Mouse (Mus musculus): ENCODE results near the gene E130308A19Rik.

The E130308A19Rik gene

DNA sequence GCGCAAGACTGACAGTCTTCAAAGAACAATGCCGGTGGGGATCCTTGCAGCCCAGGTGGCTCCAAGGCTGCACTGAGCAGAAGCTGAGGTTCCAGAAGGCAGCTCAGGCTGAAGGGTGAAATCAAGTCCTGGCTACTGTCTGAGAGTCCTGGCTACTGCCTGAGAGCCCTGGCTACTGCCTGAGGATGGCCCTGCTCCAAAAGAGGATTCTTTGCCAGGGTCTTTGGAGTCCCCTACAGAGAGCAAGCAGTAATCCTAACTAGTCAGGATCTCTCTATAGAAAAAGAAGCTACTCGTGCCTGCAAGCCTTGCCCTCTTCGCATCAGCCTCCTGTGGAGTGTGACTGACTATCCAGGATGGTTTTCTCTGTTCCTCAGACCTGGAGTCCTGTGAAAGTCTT, 60.7 kb downstream of the E130308A19Rik start:
- DNase-seq: no peak

DNA sequence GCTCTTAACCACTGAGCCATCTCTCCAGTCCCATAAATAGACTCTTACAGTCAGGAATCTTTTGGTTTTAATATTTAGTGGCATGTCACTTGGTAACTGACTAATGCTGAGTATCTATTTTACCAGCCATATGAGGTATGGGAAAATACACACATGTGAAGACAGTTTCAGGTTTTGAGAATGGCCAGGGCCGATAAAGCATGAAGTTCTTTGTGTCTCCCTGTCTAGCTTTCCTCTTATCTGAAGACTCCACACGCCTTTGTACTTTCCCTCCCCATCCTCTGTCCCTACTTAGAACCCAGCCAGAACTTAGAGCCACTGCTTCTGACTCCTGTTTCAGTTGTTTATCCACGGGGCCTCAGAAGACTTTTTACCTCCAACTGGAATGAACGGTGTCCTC, 63.0 kb downstream of the E130308A19Rik start:
- DNase-seq: no peak

DNA sequence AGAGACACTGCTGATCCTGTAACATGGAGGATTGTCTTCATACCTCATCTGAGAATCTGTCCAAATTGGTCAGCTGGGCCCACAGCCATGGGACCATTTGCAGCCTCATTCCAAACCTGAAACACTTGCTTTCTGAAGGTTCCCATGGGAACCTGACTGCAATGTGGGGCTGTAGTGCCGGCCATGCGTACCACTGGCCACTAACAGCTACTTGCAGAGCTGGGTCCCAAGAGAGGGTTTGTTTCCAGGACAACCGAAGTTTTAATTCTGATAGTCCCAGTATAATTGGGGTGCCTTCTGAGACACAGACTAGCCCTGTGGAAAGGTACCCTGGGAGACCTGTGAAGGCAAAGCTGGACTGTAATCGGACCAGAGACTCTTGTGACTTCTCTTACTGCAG, 64.1 kb downstream of the E130308A19Rik start:
- no peak for DNase-seq

DNA sequence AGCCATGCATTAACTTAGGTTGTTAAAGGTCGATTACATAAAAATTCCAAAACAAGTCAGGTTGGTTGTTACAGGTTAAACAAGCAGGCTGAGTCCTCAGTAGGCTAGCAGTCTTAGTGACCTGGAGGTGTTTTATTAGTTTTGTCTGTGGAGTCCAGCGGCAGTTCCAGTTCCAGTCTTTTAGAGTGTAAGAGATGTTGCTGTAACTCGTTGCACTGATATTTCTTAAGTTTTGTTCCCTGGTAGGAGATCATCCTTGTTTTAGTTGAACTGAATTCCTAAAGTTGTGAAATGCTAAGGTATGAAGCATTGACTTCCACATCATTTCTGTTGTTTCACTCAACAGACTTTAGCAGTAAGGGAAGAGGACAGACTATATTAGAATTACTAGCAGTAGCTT, 70.8 kb downstream of the E130308A19Rik start:
- no peak for DNase-seq

DNA sequence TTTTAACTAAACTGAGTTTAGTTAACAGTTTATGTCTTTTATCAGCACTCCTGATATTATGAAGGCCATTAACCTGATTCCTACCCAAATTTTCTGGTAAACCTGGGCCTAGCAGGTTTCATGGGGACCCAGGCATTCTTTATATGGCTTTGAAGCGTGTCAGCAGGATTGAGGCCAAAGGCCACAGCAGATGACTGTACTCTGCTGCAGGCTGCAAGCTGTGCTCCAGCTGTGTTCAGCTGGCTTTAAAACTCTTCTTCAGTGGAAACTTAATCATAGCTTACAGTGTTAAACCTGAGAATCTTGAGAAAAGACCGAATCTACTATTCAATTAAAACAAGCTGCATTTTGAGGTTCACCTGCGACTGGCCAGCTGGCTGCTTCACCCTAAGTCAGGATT, 71.9 kb downstream of the E130308A19Rik start:
- no peak for DNase-seq

DNA sequence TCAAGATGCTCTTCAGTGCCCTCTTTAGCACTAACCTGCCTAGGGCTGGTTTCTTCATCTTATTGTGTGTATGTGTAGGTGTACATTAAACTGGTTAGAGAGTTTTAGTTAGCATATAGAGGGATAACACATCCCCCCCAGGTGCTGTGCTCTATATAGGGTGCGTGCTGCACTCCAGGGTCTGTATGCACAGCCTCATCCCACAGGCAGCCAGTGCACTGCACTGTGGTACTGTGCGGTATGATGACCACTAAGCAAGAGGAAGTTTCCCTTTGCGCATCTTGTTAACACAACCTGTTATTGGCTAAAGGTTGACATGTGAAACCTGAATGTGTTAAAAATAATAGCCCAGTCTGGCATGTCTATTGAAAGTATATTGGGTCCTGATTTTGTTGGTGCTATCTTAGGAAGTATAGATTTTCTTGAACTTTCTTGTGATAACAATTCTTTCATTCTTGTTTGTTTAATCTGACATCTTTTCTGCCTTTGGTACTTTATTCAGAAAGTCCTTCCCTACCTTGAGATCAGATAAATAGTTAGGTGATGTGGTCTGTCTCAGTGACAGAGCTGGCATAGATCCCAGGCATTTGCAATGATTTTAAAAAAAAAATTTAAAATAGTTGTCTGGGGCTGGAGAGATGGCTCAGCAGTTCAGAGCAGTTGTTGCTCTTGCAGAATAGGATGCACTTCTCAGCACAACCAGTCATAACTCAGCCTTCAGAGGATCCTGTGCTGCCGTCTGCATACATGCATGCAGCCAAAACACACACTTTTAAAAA, 73.2 kb downstream of the E130308A19Rik start:
- DNase-seq: no peak

DNA sequence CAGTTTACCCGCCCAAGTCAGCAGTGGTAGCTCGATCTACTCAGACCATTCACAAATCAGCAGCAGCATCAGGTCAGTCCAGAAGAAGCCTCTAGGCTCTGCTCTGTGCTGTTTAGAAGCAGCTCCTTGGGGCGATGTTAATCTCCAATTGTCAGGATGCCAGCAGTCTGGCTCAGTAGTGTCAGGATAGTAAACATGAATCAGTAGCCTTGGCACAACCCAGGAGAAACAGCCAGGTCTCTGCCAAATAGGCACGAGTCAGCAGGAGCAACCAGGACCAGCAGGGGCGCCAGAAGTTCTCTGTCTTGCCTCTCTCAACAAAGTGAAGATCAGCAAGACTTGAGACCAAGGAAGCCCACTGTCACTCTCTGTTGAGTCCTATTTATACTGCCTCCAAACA, 83.3 kb downstream of the E130308A19Rik start:
- no peak for DNase-seq

DNA sequence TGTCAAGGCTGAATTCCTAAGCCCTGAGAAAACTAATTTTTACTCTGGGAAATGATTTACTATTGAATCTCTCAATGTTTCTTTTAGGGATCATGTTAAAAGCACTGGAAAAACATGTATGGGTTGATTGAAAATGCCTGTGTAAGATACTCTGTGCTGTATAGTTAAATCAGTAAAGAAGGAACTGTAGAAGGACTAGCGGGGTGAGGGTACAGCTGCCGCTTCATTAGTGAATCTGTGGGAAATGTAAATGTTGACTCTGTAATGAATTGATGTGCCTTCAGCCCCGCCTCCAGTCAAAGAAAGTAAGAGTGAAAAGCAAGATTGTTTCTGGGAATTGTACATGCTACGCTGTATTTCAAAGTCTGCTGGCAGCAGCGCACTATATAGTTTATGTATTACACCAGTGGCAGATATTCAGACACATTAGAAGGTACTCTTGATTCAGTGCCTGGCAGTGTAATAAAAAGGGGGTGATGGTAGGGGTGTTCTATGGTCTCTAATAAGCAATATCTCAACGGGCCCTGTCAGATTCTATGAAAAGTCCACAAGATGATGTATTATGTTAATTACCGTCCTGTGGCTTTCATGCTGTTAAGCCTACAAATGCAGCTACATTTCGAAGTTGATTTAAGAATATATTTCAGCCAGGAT, 84.9 kb downstream of the E130308A19Rik start:
- no peak for DNase-seq

DNA sequence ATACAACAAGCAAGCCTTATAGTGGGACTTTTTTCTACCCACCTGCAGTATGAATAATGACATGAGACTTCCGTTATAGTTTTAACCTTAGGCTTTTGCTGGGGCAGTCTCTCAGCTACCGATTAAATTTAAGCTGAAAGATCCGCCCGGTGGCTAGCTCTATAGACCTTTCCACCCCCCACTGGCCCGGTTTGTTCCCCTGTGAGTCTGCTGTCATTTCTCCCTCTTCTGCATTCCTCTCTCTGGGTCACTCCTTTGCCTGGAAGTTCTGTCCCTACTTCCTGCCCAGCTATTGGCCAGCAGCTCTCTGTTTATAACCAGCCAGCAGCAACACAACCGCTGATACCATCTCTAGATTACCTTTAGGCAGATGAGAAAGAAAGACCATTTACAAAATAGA, 86.4 kb downstream of the E130308A19Rik start:
- no peak for DNase-seq

DNA sequence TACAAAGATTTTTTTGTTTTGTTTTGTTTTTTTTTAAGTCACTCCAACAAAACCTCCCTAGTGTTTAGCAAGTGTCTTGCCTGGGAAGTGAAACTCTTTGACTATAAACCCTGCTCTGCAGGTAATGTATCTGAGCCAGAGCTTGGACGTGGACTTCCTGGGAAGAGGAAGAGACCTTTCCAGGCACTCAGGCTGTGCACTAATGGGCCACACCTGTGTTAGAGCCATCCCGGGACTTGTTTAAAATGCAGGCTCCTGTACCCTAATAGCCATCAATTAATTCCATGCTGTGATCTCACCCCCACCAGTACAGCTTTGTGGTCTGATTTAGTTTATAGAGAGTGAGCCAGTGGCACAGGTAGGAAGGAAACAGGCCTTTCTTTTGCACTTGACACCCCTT, 86.9 kb downstream of the E130308A19Rik start:
- DNase-seq: no peak

DNA sequence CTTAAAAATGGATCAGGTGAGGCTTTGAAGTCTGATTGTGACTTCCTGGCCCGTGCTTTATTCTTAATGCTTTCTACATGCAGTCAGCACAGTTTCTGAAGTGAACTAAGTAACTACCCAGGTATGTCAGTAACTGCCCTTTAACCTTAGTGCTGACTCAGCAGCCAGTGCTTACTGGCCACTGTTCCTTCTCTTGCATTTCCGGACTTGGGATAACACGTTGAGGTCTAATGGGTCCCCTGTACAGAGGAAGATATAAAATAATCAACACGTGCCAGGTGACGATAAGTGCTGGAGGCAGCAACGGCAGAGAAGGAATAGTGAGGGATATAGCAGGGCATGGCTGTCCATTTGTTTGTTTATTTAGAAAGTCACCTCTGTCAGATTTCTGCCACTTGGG, 88.5 kb downstream of the E130308A19Rik start:
- DNase-seq: no peak

DNA sequence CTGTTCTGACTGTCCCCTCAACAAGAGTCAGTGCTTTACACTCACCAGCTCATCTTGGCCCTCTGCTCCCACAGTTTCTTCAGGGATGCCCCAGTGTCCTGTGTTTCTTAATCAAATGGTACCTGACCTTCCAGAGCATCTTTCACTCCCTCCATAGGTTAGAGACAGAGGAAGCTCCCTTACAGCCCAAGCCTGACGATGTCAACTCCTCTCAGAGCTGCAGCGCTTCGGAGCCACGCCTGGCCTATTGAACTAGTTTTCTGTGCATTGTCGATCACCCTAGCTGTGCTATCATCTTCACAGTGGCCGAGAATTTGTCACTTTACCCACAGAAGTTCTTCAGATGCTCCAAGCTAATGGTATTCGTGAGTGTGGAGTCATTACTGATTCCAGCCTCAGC, 88.9 kb downstream of the E130308A19Rik start:
- DNase-seq: no peak

DNA sequence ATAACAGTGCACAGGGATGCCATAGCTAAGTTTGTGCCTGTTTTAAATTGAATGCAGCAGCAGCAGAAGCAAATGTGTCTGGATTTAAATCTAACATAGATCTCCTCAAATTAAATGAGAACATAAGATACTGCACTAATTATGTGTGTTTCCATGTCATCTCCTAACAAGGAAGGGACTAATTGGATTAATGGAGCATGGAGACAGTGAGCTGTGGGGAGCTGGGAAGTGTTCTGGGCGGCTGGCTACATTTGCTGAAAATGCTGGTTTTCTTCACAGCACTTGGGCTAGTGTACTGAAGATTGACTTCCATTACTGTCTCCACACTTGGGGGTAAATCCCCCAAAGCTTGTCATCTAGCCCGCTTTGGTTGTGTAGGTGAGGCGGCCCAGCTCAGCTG, 89.5 kb downstream of the E130308A19Rik start:
- no peak for DNase-seq

DNA sequence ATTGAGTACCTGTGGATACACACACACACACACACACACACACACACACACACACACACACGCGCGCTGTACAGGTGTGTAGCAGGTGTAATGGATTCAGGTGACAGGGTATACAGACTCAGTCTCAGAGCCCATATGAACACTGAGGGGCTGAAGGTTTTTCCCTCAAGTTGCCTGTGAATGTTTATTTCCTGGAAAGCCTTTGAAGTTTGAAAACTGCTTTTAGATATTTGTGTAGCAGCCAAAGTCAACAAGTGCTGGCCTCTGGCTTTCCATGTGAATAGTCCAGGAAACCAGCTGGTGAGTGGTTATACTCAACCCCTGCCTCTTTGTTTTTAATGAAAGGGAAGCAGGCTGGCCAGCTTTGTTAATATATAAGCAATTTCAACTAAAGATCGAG, 91.3 kb downstream of the E130308A19Rik start:
- DNase-seq: peak; percentile 14 to 36

DNA sequence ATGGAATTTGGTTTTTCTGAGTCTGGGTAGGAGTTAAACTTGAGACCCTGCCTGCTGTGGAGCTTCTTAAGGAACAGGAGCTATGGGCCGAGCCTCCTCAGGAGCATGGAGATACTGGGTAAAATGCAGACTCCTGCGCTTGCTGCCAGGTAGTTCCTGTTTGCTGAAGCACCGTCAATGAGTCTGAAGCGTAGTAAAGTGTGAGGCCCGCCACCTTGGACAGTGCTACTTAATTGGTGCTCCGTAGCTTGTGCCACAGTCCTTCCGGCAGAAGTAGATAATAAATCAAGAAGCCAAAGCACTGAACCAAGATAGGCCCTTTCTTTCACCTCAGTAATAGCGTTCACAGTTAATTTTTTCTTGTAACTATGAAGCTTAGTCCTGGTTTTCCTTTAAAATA, 92.5 kb downstream of the E130308A19Rik start:
- DNase-seq: no peak

DNA sequence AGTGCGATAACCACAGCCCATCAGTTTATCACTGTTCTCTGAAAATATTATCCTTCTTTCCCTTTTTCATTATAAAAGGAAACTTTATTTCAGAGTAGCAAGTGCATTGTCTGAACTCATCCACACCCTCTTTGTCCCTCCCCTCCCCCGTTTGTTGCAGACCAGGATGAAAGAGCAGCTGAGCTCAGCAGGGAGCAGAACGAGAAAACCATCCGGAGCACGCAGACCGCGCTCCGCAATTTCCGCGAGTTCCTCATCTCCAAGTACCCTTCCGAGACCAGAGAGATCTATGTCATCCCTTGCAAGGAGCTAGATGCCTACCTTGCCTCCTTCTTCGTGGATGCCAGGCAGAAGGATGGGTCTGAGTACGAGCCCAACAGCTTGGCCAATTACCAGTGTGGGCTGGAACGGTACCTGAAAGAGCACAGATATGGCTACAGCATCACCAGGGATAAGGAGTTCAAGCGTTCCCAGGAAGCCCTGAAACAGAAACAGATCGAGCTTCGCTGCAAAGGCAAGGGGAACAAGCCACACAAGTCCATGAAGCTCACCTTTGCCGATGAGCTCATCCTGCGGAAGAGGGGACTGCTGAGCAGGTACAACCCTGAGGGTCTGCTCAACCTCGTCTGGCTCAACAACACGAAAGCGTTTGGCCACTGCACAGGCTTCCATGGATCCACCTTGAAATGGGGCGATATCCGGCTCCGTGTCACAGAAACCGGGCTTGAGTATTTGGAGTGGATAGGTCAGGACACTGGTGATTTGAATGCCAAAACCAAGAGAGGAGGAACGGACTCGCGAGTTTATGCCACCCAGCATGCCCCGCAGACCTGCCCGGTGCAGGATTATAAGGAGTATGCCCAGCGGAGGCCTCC, 93.7 kb downstream of the E130308A19Rik start:
- DNase-seq: no peak

DNA sequence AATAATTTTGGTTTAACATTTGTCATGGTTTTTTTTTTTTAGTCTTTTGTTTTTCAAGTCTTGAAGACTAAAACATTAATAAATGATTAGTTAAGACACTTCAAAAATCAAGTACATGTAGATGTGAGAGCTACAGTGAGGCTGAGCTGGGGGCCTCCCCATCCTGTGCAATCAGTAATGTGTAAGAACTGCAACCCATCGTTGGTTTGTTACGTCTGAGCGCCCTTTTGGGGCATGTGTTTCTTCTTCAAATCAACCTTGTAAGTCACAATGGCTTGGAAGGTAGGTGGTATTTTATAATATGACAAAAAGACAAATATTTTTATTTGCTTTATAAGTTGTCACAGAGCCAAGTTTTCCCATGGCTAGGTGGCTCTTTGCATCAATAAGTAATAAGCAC, 95.8 kb downstream of the E130308A19Rik start:
- DNase-seq: no peak

DNA sequence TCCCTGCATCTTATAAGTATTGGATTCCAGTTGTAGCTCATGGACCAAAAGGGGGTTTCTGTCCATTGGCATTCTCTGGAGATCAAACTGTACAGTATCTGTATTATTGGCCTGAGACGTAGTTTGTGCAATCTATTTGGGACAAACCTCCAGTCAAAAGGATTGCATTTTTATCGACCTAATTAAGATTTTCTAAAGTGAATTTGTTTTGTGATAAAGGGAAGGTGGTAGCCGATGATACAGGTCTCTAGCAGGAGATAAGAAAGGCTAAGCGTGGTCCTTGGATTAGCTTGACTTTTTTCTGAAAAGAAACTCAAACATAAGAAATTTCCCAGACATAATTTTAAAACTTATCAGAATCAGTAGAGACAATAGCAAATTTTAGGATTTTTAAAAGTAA, 99.6 kb downstream of the E130308A19Rik start:
- DNase-seq: no peak

DNA sequence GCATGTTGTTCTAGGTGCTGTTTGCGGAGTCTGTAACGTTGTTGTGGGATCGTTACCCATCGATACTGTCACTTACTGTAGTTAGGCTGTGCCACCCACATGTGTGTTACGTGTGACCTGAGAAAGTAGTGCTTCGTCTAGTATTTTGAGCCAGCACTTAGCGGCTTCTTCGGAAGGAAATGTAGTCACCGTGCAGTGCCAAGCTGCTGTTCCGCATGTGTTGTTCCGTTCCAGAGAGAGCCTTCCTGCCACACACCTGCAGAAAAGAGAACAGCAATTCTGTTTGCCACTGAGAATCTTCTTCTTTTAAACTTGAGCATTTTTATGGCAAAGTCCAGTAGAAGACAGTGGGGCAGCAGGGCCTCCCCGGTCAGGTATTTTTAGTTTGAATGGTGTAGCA, 100.5 kb downstream of the E130308A19Rik start:
- no peak for DNase-seq

DNA sequence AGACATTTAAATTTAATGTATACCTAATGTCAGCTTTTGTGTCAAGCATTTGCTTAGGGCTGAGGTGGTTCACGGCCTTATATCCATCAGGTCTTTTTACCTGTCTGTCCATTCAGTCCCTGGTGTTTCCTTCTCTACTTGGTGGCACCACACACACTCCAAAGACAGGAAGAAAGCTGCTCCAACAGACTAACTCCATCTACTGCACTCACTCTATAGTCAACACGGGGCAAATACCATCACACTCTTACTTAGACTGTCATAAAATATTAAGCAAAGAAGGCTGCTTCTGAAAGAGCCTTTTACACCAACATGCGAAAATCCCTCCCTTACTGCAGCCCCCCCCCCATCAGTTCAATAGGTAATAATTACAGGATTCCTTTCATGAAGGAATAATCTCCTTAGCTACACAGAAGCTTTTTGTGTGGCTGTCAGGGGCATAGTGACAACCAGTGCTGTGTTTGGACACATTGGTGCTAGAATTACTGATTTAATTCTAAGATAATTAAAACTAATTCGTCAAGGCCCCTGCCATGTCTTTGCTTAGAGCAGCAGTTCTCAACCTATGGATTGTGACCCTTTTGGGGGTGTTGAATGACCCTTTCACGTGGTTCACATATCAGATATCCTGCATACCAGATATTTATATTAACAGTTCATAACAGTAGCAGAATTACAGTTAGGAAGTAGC, 101.3 kb downstream of the E130308A19Rik start:
- DNase-seq: no peak

DNA sequence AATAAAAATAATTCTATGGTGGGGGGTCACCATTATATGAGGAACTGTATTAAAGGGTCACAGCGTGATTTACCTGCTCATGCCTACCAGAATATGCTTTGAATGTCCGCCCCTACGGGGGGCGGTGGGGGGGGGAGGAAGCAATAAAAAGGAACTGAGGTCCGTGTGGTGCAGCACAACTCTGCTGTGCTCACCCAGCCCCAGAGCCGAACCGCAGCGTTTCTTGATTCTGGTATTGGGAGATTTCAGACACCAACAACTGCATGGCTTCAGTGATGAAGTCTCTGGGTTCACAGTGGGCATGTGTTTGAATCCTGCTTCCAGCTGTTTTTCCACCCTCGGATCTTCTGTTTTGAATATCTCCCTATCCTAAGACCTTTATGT, 101.9 kb downstream of the E130308A19Rik start:
- no peak for DNase-seq

DNA sequence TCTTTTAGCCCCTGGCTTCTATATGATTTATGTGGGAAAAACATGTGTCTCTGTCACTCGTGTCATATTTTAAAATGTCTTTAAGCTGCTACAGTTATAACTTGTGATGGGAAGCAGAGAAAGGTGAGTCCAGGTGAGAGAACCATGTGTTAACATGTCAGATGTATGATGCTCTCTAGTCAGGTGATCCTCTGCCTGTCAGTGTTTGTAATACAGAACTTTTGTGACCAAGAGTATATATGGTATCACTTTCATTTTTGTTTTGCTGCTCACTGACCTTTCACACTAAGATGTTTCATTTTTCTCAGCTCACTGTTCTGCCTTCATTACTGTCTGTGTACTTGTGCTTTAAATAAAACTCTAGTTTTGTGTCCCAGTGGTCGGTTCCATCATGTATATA, 102.8 kb downstream of the E130308A19Rik start:
- DNase-seq: no peak

DNA sequence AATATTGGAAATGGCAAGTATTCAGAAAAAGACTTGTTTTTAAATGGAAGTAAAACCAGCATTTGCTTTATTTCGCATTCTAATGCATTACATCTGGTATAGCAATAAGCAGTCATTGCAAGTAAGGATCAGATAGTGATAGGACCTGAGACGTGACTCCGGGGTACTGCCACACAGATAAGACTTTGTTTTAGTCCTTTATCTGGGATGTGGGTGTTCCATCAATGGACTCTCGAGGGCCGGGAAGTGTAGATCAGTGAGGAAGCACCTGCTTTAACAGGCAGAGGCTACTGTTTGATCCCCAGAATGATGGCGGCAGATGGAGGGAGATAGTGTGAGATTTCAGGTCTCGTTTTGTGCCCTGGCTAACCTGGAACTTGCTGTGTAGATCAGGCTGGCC, 105.5 kb downstream of the E130308A19Rik start:
- no peak for DNase-seq
